Mouse (Mus musculus): Measurements from ENCODE around the gene Camk1d.

DNA sequence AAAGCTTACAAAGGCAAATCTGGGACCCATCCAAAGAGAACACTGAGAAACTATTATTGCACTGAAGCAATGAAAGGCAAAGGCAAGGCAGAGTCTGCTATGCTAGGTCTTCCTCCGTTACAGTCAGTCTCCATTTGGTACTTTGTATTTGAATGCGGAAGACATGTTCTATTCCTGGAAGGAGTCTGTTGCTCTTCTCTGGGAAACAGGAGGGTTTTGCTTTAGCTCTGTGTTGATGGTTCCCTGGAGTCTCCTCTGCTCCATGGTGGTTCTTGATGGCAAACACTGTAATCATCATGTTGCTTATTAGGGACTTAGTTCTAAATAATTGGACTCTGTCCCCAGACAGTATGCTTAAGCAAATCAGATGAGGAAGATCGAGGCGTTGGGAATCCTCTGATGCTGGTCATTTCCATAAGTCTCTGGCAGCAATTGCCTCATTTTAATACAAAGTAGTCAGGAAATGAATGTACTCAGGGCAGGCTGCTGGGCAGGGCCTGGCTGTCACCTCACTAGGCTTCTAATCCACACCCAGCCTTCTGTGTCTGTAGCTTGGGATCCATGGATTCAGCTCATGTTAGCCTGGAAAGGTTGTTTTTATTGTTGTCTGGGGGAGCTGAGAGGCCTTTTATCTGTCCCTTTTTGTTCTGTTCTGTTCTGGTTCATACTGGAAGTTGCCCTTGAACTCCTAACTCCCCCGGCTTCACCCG, 129.8 kb downstream of the Camk1d start:
- no peak for TF ChIP-seq CTCF (IDR thresholded peaks at IDR 0.05; ENCODE audit: low read depth)
- TF ChIP-seq EP300 (IDR thresholded peaks at IDR 0.05; ENCODE audit: low read depth), result no peak

Data from liver, embryonic 14.5 days (tissue).